Mouse (Mus musculus) ES-CJ7 (cell line): ENCODE data around the gene Slamf9.
A peak's percentile ranks its signal among the peaks of the same experiment; 100 is the strongest.

Source experiments
- DNase-seq: peaks from one replicate; pipeline ENCODE4 v3.0.0; 2011; ENCODE audit warnings: low read depth, low spot score

Slamf9 gene

DNA sequence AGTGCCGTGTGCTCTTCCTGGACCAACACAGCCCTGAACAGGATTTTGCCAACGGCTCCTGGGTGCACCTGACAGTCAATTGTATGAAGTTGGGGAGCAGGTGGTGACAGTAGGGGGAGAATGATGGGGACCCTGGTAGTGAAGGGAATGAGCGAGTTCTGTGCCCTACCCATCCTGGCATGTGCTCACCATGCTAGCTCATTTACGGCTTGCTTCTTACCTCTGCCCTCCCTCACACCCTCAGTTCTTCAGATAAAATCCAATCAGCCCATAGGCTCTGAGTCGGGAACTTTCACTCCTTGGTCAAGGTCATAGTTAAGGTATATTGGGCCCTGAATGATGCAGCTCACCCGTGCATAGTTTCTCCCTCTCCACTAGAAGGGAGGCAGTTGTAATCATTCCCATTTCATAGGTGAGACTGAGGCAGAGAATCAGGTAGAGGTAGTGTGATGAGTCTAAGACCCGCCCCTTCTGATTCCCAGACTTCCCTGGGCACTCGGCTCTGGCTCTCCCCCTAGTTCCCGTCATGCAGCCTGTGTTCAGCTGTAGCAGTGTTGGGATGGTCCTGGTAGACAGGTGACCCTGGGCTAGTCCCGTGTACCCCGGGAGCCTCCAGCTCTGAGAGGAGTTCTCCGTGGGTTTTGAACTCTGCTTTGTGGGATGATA, 14.6 kb downstream of the Slamf9 start:
- DNase-seq: no peak

DNA sequence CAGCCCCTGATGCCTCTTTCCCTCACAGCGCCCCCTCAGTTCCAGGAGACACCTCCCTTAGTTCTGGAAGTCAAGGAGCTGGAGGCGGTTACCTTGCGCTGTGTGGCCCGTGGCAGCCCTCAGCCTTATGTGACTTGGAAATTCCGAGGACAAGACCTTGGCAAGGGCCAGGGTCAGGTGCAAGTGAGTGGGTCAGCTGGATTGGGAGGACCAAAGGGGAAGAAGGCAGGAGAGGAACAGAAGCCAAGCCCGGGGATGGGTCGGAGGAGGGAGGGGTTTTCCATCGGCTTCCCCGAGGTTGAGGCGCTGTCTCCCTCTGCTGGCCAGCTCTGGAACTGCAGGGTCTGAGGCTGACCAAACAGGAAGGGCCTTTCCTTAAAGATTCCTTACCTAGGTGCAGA, 15.1 kb downstream of the Slamf9 start:
- peak; percentile 91 for DNase-seq

GRCm38 (mm10) chr1:172492047-172492446, 16.9 kb downstream of the Slamf9 start:
- DNase-seq: no peak

GRCm38 (mm10) chr1:172493516-172493915, 18.4 kb downstream of the Slamf9 start:
- no peak for DNase-seq

- peak; percentile 59 for DNase-seq
These were observed 20.9 kb downstream of the Slamf9 start for GRCm38 (mm10) chr1:172496030-172496429.

DNA sequence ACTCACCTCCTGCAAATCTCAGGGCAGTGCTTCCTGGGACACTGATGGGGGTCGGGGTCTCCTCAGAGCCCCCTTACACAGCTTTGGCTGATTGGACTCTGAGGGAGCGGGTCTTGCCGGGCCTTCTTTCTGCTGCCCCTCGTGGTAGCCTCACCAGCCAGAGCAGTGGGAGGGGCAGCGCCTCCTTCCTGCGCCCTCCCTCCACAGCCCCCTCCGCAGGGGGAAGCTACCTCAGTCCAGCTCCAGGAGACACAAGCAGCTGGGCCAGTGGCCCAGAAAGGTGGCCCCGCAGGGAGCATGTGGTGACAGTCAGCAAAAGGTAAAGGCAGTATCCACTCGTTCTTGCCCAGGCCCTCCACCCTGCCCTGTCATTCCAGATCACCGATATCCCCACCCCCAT, 22.3 kb downstream of the Slamf9 start:
- no peak for DNase-seq

DNA sequence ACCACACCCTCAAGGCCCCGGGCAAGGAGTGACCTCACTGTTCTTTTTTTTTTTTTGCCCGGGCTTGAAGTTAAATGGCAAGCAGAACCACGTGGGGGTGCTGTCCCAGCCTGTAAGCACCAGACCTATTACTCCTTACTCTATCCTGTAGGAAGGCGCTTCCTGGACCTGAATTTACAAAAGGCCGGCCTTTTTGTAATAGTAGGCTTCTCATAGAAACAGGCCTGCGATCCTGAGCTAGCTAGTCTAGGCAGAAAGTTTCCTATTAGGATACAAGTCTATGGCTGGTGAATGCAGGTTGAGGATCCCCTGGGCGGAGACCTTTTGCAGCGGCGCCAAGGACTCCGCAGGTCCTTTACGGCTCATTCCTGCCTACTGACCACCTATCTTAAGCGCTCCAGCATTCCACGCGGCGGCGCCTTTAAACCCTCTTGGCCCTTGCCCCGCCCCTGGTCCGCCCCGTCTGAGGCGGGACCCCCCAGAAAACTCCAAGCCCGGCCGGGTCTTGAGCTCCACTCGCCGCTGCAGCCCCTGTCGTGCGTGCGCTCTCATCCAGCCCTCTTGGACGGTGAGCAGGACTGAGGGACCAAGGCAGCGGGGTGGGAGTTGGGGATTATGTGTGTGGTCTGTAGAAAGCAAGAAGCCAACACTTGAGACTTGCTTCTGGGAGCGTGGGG, 24.7 kb downstream of the Slamf9 start, which contains the start of gene Tagln2:
TSS of gene Tagln2 (plus strand) at position 283 of the 677 bp plus-strand sequence.
- DNase-seq: peak; percentile 91

DNA sequence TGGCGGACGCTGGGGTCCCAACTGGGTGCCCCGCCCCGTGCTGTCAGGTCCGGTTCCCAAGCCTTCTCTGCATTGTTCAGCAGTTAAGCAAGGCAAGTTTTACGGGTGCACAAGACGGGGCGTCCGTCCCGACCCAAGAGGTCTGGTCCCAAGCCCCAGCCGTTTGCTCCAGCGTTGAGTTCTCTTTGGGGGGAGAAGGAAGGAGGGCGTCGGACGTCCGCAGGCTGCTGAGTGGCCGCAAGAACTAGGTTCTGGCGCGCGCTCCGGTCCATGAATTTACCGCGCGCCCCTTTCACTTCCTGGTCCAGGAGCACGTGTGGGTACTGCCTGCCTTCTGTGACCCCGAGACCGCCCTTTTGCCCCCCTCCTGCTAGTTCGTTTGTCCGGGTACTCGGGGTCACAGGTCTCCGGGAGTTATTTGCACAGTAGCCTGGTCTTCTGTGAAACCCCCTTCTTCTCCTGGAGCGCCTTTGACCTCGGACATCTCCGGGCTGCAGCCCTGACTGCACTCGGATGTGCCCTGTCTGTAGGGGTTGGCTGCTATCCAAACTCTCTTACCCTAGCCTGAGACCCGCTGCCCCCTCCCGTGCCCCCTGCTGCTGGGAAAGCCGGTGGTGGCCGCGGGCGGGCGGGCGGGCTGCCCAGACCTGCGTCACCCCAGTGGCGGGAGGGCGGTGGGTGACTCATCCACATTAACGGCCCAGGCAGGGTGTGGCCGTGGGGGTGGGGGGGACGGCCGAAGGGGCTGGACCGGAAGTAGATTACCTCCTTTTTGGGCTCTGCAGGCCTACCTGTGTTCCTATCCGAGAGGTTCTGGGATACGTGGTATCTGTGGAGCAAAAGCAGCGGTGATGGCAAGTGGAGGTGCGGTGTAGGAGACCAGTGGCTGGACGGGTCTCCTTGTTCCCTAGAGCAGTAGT, 25.6 kb downstream of the Slamf9 start:
- peak; percentile 55 for DNase-seq

- DNase-seq: peak; percentile 82
These were observed 26.4 kb downstream of the Slamf9 start for GRCm38 (mm10) chr1:172501371-172502144.

- peak; percentile 53 for DNase-seq
These were observed 27.3 kb downstream of the Slamf9 start for GRCm38 (mm10) chr1:172502145-172503110.

DNA sequence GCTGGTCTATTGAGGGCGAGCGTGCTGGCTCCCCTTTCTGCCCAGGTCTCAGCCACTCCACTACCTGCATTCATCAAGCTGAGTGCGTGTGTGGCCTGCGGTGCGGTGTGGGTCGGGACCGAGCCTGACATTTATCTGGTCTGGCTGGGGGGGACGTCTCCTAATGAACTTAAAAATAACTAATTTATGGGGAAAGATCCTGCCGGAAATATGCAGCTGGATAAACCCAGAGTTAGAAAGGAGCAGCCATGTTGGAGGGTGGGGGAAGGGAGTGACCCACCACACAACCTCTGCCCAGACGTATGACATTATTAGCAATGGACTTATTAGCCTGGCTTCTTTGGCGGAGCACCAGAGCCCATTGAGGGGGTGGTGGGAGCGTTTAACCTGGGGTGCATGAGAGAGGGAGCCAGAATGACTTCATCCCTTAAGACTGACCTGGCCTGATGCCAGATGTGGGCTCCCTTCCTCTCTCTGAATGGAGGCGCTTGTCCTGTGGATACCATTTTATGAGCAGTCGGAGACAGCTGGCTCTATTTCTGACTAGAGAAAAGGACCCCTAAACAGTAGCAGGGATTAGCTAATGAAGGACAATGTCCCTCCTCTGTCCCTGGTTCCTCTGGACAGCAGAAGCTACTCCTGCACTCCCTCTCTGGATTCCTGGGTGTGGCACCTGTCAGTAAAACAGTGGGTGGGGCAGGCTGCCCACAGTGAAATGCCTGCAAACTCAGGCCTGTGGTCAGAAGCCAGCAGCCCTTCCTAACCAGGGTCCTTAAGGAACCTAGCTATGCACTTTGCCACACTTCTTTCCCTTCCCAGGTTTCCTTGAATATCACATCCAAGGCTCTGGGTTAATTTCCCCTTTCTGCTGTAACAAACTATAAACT, 28.2 kb downstream of the Slamf9 start:
- no peak for DNase-seq

GRCm38 (mm10) chr1:172504756-172505155, 29.6 kb downstream of the Slamf9 start:
- no peak for DNase-seq

- no peak for DNase-seq
These were observed 31.8 kb downstream of the Slamf9 start for GRCm38 (mm10) chr1:172507001-172507400.

- no peak for DNase-seq
These were observed 32.5 kb downstream of the Slamf9 start for GRCm38 (mm10) chr1:172507701-172508100.

DNA sequence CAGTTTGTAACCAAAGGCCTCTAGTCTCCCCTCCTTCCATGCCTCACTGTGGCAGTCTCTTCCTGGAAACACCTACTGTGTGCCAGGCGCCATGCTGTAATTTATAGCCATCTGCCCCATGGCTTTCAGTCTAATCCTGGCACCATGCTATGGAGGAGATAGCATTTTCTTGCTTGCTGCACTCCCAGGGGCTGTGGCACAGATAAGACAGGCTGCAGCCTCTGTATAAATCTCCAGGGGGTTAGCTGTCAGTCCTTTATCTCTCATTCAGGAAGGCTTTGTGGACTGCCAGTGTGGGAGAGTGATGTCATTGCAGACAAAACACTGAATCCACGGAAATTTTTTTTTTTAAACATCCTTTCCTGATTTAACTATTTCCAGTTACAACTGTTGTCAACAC, 33.0 kb downstream of the Slamf9 start:
- no peak for DNase-seq

- DNase-seq: no peak
These were observed 34.1 kb downstream of the Slamf9 start for GRCm38 (mm10) chr1:172509235-172509634.

GRCm38 (mm10) chr1:172509983-172510382, 34.8 kb downstream of the Slamf9 start:
- no peak for DNase-seq

GRCm38 (mm10) chr1:172510421-172510972, 35.3 kb downstream of the Slamf9 start:
- DNase-seq: peak; percentile 86

- DNase-seq: peak; percentile 70
These were observed 37.8 kb downstream of the Slamf9 start for GRCm38 (mm10) chr1:172512962-172513361.
